Mouse (Mus musculus): ENCODE results near the gene Nudt1. TPM values are rescaled to one million over a fixed set of nuclear protein-coding genes. Genes with fewer than 3 reads are reported as not detected.
"Not testable (repeated sequence)": the region's sequence is repeated elsewhere in the genome, so short reads cannot be mapped to it uniquely, and the experiment has no call there.

Nudt1 gene
- polyA plus RNA-seq, 1 experiment, result 39.4 TPM

DNA sequence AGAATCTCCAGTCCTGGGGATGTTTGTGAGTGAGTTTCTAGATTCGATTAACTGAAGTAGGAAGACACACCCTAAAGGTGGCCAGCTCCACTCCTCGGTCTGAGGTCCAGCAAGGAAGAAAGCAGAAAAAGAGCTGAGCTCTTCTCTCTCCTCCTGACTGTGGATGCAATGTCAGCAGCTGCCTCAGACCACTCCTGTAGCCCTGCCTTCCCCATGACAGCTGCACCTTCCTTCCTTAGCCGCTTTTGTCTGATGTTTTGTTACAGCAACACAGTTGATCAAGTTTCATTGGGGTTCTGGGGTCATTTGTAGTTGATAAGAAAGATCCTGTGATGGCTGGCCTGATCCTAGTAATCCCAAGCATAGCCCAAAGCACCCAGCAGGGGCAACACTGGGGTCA is 36.0 kb downstream of the Nudt1 start:
- Histone ChIP-seq H3K4me1 (ENCODE audit: control insufficient read depth, insufficient read depth, low read length) (peaks cover 1% of the 10 kb centered on the region), H3K4me3 (ENCODE audit: low read depth, low read length) (no peak overlapping the region), H3K9ac (ENCODE audit: low read depth, poor library complexity, severe bottlenecking) (no peak overlapping the region), H3K27me3 (ENCODE audit: control insufficient read depth, insufficient read depth, low read length, poor library complexity, severe bottlenecking) (no peaks in the 10 kb centered on the region), H3K9me3 (replicated peaks; ENCODE audit: control insufficient read depth, insufficient read depth, low read length, poor library complexity, severe bottlenecking) (no peaks in the 10 kb centered on the region), H3K27ac (ENCODE audit: insufficient read depth, low read length) (no peak overlapping the region), H3K36me3 (ENCODE audit: control insufficient read depth, insufficient read depth, low read length, poor library complexity, severe bottlenecking) (peaks cover 2% of the 10 kb centered on the region; the same call in 1 of the 2 replicates)
- no peak for TF ChIP-seq EP300 (IDR thresholded peaks at IDR 0.05; ENCODE audit: insufficient read depth, low read depth, low read length)
- TF ChIP-seq CTCF (IDR thresholded peaks at IDR 0.05; ENCODE audit: low read depth, low read length), result no peak
- TF ChIP-seq POLR2A (IDR thresholded peaks at IDR 0.05; ENCODE audit: insufficient read depth, low read length), result no peak

DNA sequence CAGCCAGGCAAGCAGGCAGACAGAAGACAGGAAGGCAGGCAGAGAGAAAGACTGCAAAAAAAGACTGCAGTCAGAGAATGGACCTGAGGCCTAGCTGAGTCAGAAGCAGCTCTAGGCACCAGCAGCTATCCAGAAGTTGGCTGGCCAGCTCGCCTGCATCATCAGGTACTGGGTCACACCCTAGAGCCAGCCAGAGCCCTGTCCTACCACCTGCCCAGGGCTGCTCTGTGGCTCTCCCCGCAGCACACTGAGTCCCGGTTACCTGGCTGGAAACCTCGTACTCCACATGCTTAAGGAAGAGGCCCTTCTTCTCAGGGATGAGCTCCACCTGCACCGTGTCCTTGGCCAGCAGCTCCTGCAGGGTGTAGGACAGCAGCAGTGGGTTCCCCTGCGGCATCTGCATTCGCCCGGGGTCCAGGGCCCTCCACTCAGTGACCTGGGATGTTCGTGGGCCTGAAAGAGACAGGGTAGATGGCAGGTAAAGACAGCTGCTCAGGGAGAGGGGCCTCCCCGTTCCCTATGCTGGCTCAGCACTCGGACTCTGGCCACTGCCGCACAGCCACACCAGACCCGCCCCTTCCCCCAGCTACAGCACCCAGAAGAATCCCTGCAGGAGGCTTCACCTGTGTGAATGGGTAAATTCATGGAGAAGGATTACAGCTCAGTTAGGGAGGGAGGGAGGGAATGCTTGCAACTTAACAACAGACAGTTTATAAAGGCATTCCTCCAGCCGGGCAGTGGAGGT is 38.6 kb downstream of the Nudt1 start:
- Histone ChIP-seq H3K27me3 (ENCODE audit: control insufficient read depth, insufficient read depth, low read length, poor library complexity, severe bottlenecking) (no peaks in the 10 kb centered on the region), H3K9me3 (replicated peaks; ENCODE audit: control insufficient read depth, insufficient read depth, low read length, poor library complexity, severe bottlenecking) (no peaks in the 10 kb centered on the region), H3K36me3 (ENCODE audit: control insufficient read depth, insufficient read depth, low read length, poor library complexity, severe bottlenecking) (no peaks in the 10 kb centered on the region), H3K4me3 (ENCODE audit: low read depth, low read length) (no peak overlapping the region), H3K4me1 (ENCODE audit: control insufficient read depth, insufficient read depth, low read length) (peaks cover 1% of the 10 kb centered on the region), H3K9ac (ENCODE audit: low read depth, poor library complexity, severe bottlenecking) (no peak overlapping the region), H3K27ac (ENCODE audit: insufficient read depth, low read length) (no peak overlapping the region)
- TF ChIP-seq CTCF (IDR thresholded peaks at IDR 0.05; ENCODE audit: low read depth, low read length), result no peak

GRCm38 (mm10) chr5:140364415-140364814 is 43.0 kb downstream of the Nudt1 start:
- Histone ChIP-seq H3K27me3 (ENCODE audit: control insufficient read depth, insufficient read depth, low read length, poor library complexity, severe bottlenecking) (no peaks in the 10 kb centered on the region), H3K4me1 (ENCODE audit: control insufficient read depth, insufficient read depth, low read length) (peaks cover 5% of the 10 kb centered on the region), H3K27ac (ENCODE audit: insufficient read depth, low read length) (no peak overlapping the region), H3K36me3 (ENCODE audit: control insufficient read depth, insufficient read depth, low read length, poor library complexity, severe bottlenecking) (no peaks in the 10 kb centered on the region), H3K4me3 (ENCODE audit: low read depth, low read length) (no peak overlapping the region), H3K9me3 (replicated peaks; ENCODE audit: control insufficient read depth, insufficient read depth, low read length, poor library complexity, severe bottlenecking) (no peaks in the 10 kb centered on the region; the same call in 1 of the 2 replicates), H3K9ac (ENCODE audit: low read depth, poor library complexity, severe bottlenecking) (no peak overlapping the region)
- no peak for TF ChIP-seq CTCF (IDR thresholded peaks at IDR 0.05; ENCODE audit: low read depth, low read length)
- TF ChIP-seq EP300 (IDR thresholded peaks at IDR 0.05; ENCODE audit: insufficient read depth, low read depth, low read length), result no peak
- TF ChIP-seq POLR2A (IDR thresholded peaks at IDR 0.05; ENCODE audit: insufficient read depth, low read length), result no peak

DNA sequence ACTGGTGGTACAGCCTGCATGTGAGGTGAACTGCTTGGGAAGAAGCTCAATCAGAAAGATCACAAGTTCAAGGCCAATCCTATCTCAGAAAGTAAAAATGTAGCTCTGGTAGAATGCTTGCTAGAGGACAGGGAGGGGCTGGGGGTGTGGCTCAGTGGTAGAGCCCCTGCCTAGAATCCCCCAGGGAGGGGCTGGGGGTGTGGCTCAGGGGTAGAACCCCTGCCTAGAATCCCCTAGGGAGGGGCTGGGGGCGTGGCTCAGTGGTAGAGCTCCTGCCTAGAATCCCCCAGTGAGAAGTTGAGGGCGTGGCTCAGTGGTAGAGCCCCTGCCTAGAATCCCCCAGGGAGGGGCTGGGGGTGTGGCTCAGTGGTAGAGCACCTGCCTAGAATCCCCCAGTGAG is 46.7 kb downstream of the Nudt1 start:
- H3K9me3 ChIP-seq (replicated peaks; ENCODE audit: control insufficient read depth, insufficient read depth, low read length, poor library complexity, severe bottlenecking); H3K4me1 ChIP-seq (ENCODE audit: control insufficient read depth, insufficient read depth, low read length); H3K27me3 ChIP-seq (ENCODE audit: control insufficient read depth, insufficient read depth, low read length, poor library complexity, severe bottlenecking); H3K27ac ChIP-seq (ENCODE audit: insufficient read depth, low read length); H3K9ac ChIP-seq (ENCODE audit: low read depth, poor library complexity, severe bottlenecking); H3K4me3 ChIP-seq (ENCODE audit: low read depth, low read length); H3K36me3 ChIP-seq (ENCODE audit: control insufficient read depth, insufficient read depth, low read length, poor library complexity, severe bottlenecking): not testable (repeated sequence)

- H3K36me3 ChIP-seq (ENCODE audit: control insufficient read depth, insufficient read depth, low read length, poor library complexity, severe bottlenecking), result no peaks in the 10 kb centered on the region
- H3K4me3 ChIP-seq (ENCODE audit: low read depth, low read length), result no peak overlapping the region
- no peak overlapping the region for H3K27ac ChIP-seq (ENCODE audit: insufficient read depth, low read length)
- no peak overlapping the region for H3K9ac ChIP-seq (ENCODE audit: low read depth, poor library complexity, severe bottlenecking)
- H3K9me3 ChIP-seq (replicated peaks; ENCODE audit: control insufficient read depth, insufficient read depth, low read length, poor library complexity, severe bottlenecking), result no peaks in the 10 kb centered on the region; the same call in 1 of the 2 replicates
- H3K27me3 ChIP-seq (ENCODE audit: control insufficient read depth, insufficient read depth, low read length, poor library complexity, severe bottlenecking), result no peaks in the 10 kb centered on the region
- H3K4me1 ChIP-seq (ENCODE audit: control insufficient read depth, insufficient read depth, low read length), result peaks cover 7% of the 10 kb centered on the region
- TF ChIP-seq POLR2A (IDR thresholded peaks at IDR 0.05; ENCODE audit: insufficient read depth, low read length) (no peak), CTCF (IDR thresholded peaks at IDR 0.05; ENCODE audit: low read depth, low read length) (no peak), EP300 (IDR thresholded peaks at IDR 0.05; ENCODE audit: insufficient read depth, low read depth, low read length) (no peak)
These were observed 47.5 kb downstream of the Nudt1 start for GRCm38 (mm10) chr5:140368926-140369325.

DNA sequence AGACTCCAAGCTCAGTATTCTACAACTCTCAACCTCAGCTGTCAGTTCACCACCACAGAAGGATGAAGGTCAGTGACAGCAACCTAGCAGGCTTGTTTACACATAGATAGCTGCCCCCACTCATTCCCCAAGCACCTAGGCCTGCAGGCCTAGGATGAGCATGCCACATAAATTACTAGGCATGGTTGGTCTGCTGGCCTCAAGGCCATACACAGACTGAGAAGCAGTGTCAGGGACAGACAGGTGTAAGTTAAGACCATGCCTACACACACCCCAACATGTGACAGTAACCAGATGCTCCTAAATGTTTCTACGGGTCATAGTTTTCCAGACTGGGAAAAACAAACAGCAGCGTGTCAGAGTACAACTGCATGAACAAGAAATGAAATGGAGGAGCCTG is 48.0 kb downstream of the Nudt1 start:
- no peak for TF ChIP-seq POLR2A (IDR thresholded peaks at IDR 0.05; ENCODE audit: insufficient read depth, low read length)
- Histone ChIP-seq H3K9ac (ENCODE audit: low read depth, poor library complexity, severe bottlenecking) (no peak overlapping the region), H3K4me1 (ENCODE audit: control insufficient read depth, insufficient read depth, low read length) (peaks cover 7% of the 10 kb centered on the region), H3K27me3 (ENCODE audit: control insufficient read depth, insufficient read depth, low read length, poor library complexity, severe bottlenecking) (no peaks in the 10 kb centered on the region), H3K9me3 (replicated peaks; ENCODE audit: control insufficient read depth, insufficient read depth, low read length, poor library complexity, severe bottlenecking) (no peaks in the 10 kb centered on the region; the same call in 1 of the 2 replicates), H3K4me3 (ENCODE audit: low read depth, low read length) (no peak overlapping the region), H3K36me3 (ENCODE audit: control insufficient read depth, insufficient read depth, low read length, poor library complexity, severe bottlenecking) (no peaks in the 10 kb centered on the region), H3K27ac (ENCODE audit: insufficient read depth, low read length) (no peak overlapping the region)

Data from ES-Bruce4 (cell line).